Mouse (Mus musculus) CH12.LX (cell line): ENCODE results near the gene Iqgap1. TPM values are rescaled to one million over a fixed set of nuclear protein-coding genes. Genes with fewer than 3 reads are reported as not detected.

Source experiments
- DNase-seq: peaks from one replicate; pipeline ENCODE4 v3.0.0-alpha.2; 2013; ENCODE audit errors: extremely low read depth
- H3K27ac ChIP-seq: 2 replicates; pipeline ENCODE4 v1.5.1; 2012; ENCODE audit warnings: low read depth, mild to moderate bottlenecking, control low read depth, moderate library complexity; ENCODE audit not compliant: insufficient read depth
- H3K27me3 ChIP-seq: replicated peaks from 2 replicates; pipeline ENCODE3; 2012; ENCODE audit warnings: inconsistent platforms
- H3K36me3 ChIP-seq, 2 experiments: replicated peaks in 1 of 2; 2 replicates each; pipeline versions ENCODE3 to v1.6.1; 2012; ENCODE audit warnings: inconsistent platforms in 1 of 2, low read length in 1 of 2, mild to moderate bottlenecking in 1 of 2, mixed read lengths in 1 of 2, moderate library complexity in 1 of 2; ENCODE audit not compliant: control insufficient read depth in 1 of 2, insufficient read depth in 1 of 2
- H3K4me1 ChIP-seq, 2 experiments: 2 replicates each; pipeline ENCODE4 v1.6.1; 2012; ENCODE audit warnings: inconsistent platforms in 1 of 2, moderate library complexity in 1 of 2; ENCODE audit not compliant: insufficient read depth in 2 of 2, control insufficient read depth in 1 of 2
- H3K4me2 ChIP-seq: 2 replicates; pipeline ENCODE4 v1.6.1; 2012; ENCODE audit warnings: low read depth, mild to moderate bottlenecking, control low read depth; ENCODE audit not compliant: poor library complexity, insufficient read depth, severe bottlenecking
- H3K4me3 ChIP-seq, 3 experiments: fragments of 150-350 bp in 1 of 3; sonication (generic) in 1 of 3; replicated peaks in 1 of 3; 2 replicates each; pipeline versions ENCODE3 to v1.5.1; 2011 to 2012; ENCODE audit warnings: low read depth in 2 of 3, low read length in 2 of 3, mild to moderate bottlenecking in 2 of 3, moderate library complexity in 2 of 3, control low read depth in 1 of 3, improper control_type of control experiment in 1 of 3, inconsistent platforms in 1 of 3, mixed read lengths in 1 of 3; ENCODE audit not compliant: poor library complexity in 1 of 3
- H3K79me2 ChIP-seq: replicated peaks from 2 replicates; pipeline ENCODE4 v1.6.1; 2012; ENCODE audit warnings: mild to moderate bottlenecking, moderate library complexity; ENCODE audit not compliant: control insufficient read depth, poor library complexity, insufficient read depth, severe bottlenecking; ENCODE audit errors: extremely low read depth
- H3K9ac ChIP-seq: 2 replicates; pipeline ENCODE4 v1.6.1; 2012; ENCODE audit warnings: low read depth, mild to moderate bottlenecking, control low read depth, moderate library complexity; ENCODE audit not compliant: insufficient read depth
- H3K9me3 ChIP-seq: replicated peaks from 2 replicates; pipeline ENCODE3; 2012; ENCODE audit warnings: low read length, inconsistent platforms, mixed read lengths
- BHLHE40 ChIP-seq: IDR thresholded peaks from 2 replicates; pipeline ENCODE4 v1.6.1; 2011; ENCODE audit warnings: mild to moderate bottlenecking, low read depth, low read length, improper control_type of control experiment
- CHD1 ChIP-seq: IDR thresholded peaks from 2 replicates; pipeline ENCODE4 v1.6.1; 2012; ENCODE audit warnings: low read depth, low read length, improper control_type of control experiment, inconsistent platforms
- IRF4 ChIP-seq: IDR thresholded peaks from 2 replicates; pipeline ENCODE4 v1.6.1; 2014; ENCODE audit warnings: low read depth, mild to moderate bottlenecking, inconsistent platforms, low read length, improper control_type of control experiment
- KAT2A ChIP-seq: IDR thresholded peaks from 2 replicates; pipeline ENCODE4 v1.6.1; 2012; ENCODE audit warnings: low read length, improper control_type of control experiment, inconsistent platforms; ENCODE audit not compliant: insufficient replicate concordance
- MAFK ChIP-seq: IDR thresholded peaks from 2 replicates; pipeline ENCODE4 v1.6.1; 2011; ENCODE audit warnings: low read length, improper control_type of control experiment; ENCODE audit not compliant: insufficient replicate concordance
- MAX ChIP-seq: IDR thresholded peaks from 2 replicates; pipeline ENCODE4 v1.6.1; 2011; ENCODE audit warnings: low read length, improper control_type of control experiment
- MAZ ChIP-seq: IDR thresholded peaks from 2 replicates; pipeline ENCODE4 v1.6.1; 2012; ENCODE audit warnings: low read depth, mild to moderate bottlenecking, inconsistent platforms, low read length, improper control_type of control experiment, moderate library complexity
- MEF2A ChIP-seq: IDR thresholded peaks from 2 replicates; pipeline ENCODE4 v1.6.1; 2014; ENCODE audit warnings: low read depth, mild to moderate bottlenecking, inconsistent platforms, low read length, improper control_type of control experiment, borderline replicate concordance
- MXI1 ChIP-seq: IDR thresholded peaks from 2 replicates; pipeline ENCODE4 v1.6.1; 2011; ENCODE audit warnings: mild to moderate bottlenecking, low read depth, low read length, improper control_type of control experiment
- PAX5 ChIP-seq: IDR thresholded peaks from 2 replicates; pipeline ENCODE4 v1.6.1; 2012; ENCODE audit warnings: low read length, inconsistent platforms, mixed read lengths
- POLR2A ChIP-seq: IDR thresholded peaks from 2 replicates; pipeline ENCODE4 v1.6.1; 2011; ENCODE audit warnings: low read depth, mild to moderate bottlenecking, improper control_type of control experiment, low read length
- POLR2AphosphoS2 ChIP-seq: IDR thresholded peaks from 2 replicates; pipeline ENCODE4 v1.6.1; 2011; ENCODE audit warnings: low read depth, low read length, improper control_type of control experiment
- RCOR1 ChIP-seq: conservative IDR thresholded peaks from 2 replicates; pipeline ENCODE4 v1.6.1; 2012; ENCODE audit warnings: low read depth, mild to moderate bottlenecking, inconsistent platforms, low read length, improper control_type of control experiment
- SIN3A ChIP-seq: IDR thresholded peaks from 2 replicates; pipeline ENCODE4 v1.6.1; 2012; ENCODE audit warnings: low read length, improper control_type of control experiment, inconsistent platforms
- SMC3 ChIP-seq: IDR thresholded peaks from 2 replicates; pipeline ENCODE4 v1.6.1; 2011; ENCODE audit warnings: low read depth, low read length, improper control_type of control experiment
- TBP ChIP-seq: conservative IDR thresholded peaks from 2 replicates; pipeline ENCODE4 v1.6.1; 2011; ENCODE audit warnings: low read depth, low read length, improper control_type of control experiment
- TCF12 ChIP-seq: IDR thresholded peaks from 2 replicates; pipeline ENCODE4 v1.6.1; 2014; ENCODE audit warnings: low read depth, mild to moderate bottlenecking, inconsistent platforms, low read length, improper control_type of control experiment
- UBTF ChIP-seq: IDR thresholded peaks from 2 replicates; pipeline ENCODE4 v1.6.1; 2012; ENCODE audit warnings: low read depth, mild to moderate bottlenecking, inconsistent platforms, low read length, improper control_type of control experiment, moderate library complexity
- USF1 ChIP-seq: IDR thresholded peaks from 2 replicates; pipeline ENCODE4 v1.6.1; 2014; ENCODE audit warnings: low read depth, mild to moderate bottlenecking, inconsistent platforms, low read length, improper control_type of control experiment
- USF2 ChIP-seq: conservative IDR thresholded peaks from 2 replicates; pipeline ENCODE4 v1.6.1; 2011; ENCODE audit warnings: low read depth, low read length, improper control_type of control experiment
- ZC3H11A ChIP-seq: IDR thresholded peaks from 2 replicates; pipeline ENCODE4 v1.6.1; 2012; ENCODE audit warnings: low read depth, mild to moderate bottlenecking, inconsistent platforms, low read length, improper control_type of control experiment
- ZNF384 ChIP-seq: IDR thresholded peaks from 2 replicates; pipeline ENCODE4 v1.6.1; 2012; ENCODE audit warnings: low read depth, low read length, improper control_type of control experiment, inconsistent platforms
- dilution Hi-C: fragments of 300-500 bp; cut with MboI; formaldehyde crosslinking; loops from 2 replicates; pipeline ENCODE4 v1.14.3; 2020; ENCODE audit warnings: low sequenced_read_pairs; ENCODE audit not compliant: extremely low pct_unique_long_range_greater_than_20kb, extremely low pct_ligation_motif_present
- in situ Hi-C: fragments of 300-500 bp; cut with MboI; formaldehyde crosslinking; loops from 3 replicates; pipeline ENCODE4 v1.14.3; 2019; ENCODE audit warnings: low sequenced_read_pairs, low pct_ligation_motif_present, low pct_unique_long_range_greater_than_20kb, mixed read lengths
- polyA plus RNA-seq: library from polyadenylated mRNA; unstranded; fragments of >175 nt; gene quantifications from 2 replicates; pipeline ENCODE4 v1.2.1, GENCODE M21; 2012; ENCODE audit warnings: low read depth; ENCODE audit not compliant: insufficient read length
- total RNA-seq, 2 experiments: library from RNA; depleted of rRNA; stranded (reverse); fragments of 300-350 nt in 1 of 2; fragments of >200 nt in 1 of 2; gene quantifications; 2 replicates each; pipeline ENCODE4 v1.2.3; 2012 to 2014

The Iqgap1 gene
- total and polyA plus RNA-seq, 3 experiments = 49.6 to 126 (median 77.0) TPM

GRCm38 (mm10) chr7:80696334-80696733 lies 129.4 kb downstream of the Iqgap1 start:
- Histone ChIP-seq H3K4me2 (no peak overlapping the region), H3K27me3 (no peaks in the 10 kb centered on the region), H3K4me1 (peaks cover 0 to 13% of the 10 kb centered on the region in 2 experiments; a peak in 2 of 4 replicates), H3K79me2 (no peaks in the 10 kb centered on the region), H3K4me3 (no peak overlapping the region), H3K9me3 (no peaks in the 10 kb centered on the region), H3K9ac (no peak overlapping the region), H3K27ac (no peak overlapping the region), H3K36me3 (no peaks in the 10 kb centered on the region)
- DNase-seq = no peak
- dilution Hi-C loops = no loop called here
- TF ChIP-seq ZNF384 (0 out of 2 replicates have a peak, but pooled peaks have one; percentile 24), MEF2A (no peak)
- in situ Hi-C loops = no loop called here

GRCm38 (mm10) chr7:80692472-80692871 lies 133.3 kb downstream of the Iqgap1 start:
- no peak for DNase-seq
- in situ Hi-C loops = no loop called here
- no peaks in the 10 kb centered on the region for H3K27me3 ChIP-seq
- no peaks in the 10 kb centered on the region for H3K79me2 ChIP-seq
- H3K9me3 ChIP-seq = no peaks in the 10 kb centered on the region
- H3K9ac ChIP-seq = no peak overlapping the region
- H3K27ac ChIP-seq = no peak overlapping the region
- peaks cover 0 to 15% of the 10 kb centered on the region in 2 experiments; a peak in 2 of 4 replicates for H3K4me1 ChIP-seq
- H3K4me2 ChIP-seq = no peak overlapping the region
- no peak overlapping the region for H3K4me3 ChIP-seq
- no peaks in the 10 kb centered on the region for H3K36me3 ChIP-seq
- TF ChIP-seq SMC3 (no peak), MXI1 (no peak), POLR2A (no peak), IRF4 (no peak), CHD1 (no peak), MAX (no peak), USF1 (no peak), RCOR1 (no peak), UBTF (no peak), MAZ (no peak), SIN3A (no peak)
- dilution Hi-C loops = no loop called here

GRCm38 (mm10) chr7:80691131-80691530 lies 134.6 kb downstream of the Iqgap1 start:
- Histone ChIP-seq H3K9ac (no peak overlapping the region), H3K36me3 (no peaks in the 10 kb centered on the region), H3K9me3 (no peaks in the 10 kb centered on the region), H3K27me3 (no peaks in the 10 kb centered on the region)
- TF ChIP-seq UBTF (no peak), TCF12 (no peak), BHLHE40 (no peak), SMC3 (no peak), MAFK (no peak), TBP (no peak), USF2 (no peak), CHD1 (no peak), MAX (no peak), PAX5 (no peak), ZC3H11A (no peak), IRF4 (no peak), POLR2AphosphoS2 (no peak), KAT2A (no peak)
- TF ChIP-seq, all 38 proteins: peak for 0
- dilution Hi-C loops (no loop called here), in situ Hi-C loops (no loop called here)
- no peaks in the 10 kb centered on the region for H3K79me2 ChIP-seq
- H3K4me3 ChIP-seq = no peak overlapping the region
- no peak overlapping the region for H3K4me2 ChIP-seq
- peaks cover 0 to 21% of the 10 kb centered on the region in 2 experiments; a peak in 2 of 4 replicates for H3K4me1 ChIP-seq
- no peak for DNase-seq
- no peak overlapping the region for H3K27ac ChIP-seq
